Mouse (Mus musculus) heart, embryonic 16.5 days (tissue): ENCODE measurements around the gene Ppm1h. TPM values are rescaled to one million over a fixed set of nuclear protein-coding genes. Genes with fewer than 3 reads are reported as not detected.

ENCODE experiments used
- ATAC-seq: fragments of 200-750 bp; cut with Nextera tagmentation; replicated peaks from 2 replicates; pipeline ENCODE4 v1.8.0; 2017; ENCODE audit warnings: moderate number of reproducible peaks; ENCODE audit not compliant: insufficient read depth, low FRiP score; ENCODE audit errors: extremely low read depth
- H3K27ac ChIP-seq: fragments of 300-500 bp; sonication (generic); 2 replicates; pipeline ENCODE4 v1.5.1; 2014; ENCODE audit warnings: mild to moderate bottlenecking, low read length, control low read depth, moderate library complexity
- H3K27me3 ChIP-seq: fragments of 300-500 bp; sonication (generic); 2 replicates; pipeline ENCODE4 v1.6.1; 2014; ENCODE audit warnings: low read length, mixed read lengths; ENCODE audit not compliant: control insufficient read depth, insufficient read depth
- H3K36me3 ChIP-seq: fragments of 300-500 bp; sonication (generic); 2 replicates; pipeline ENCODE4 v1.6.1; 2014; ENCODE audit not compliant: control insufficient read depth, insufficient read depth
- H3K4me1 ChIP-seq: fragments of 300-500 bp; sonication (generic); 2 replicates; pipeline ENCODE4 v1.6.1; 2014; ENCODE audit warnings: low read length, mixed read lengths; ENCODE audit not compliant: control insufficient read depth, insufficient read depth
- H3K4me2 ChIP-seq: fragments of 300-500 bp; sonication (generic); 2 replicates; pipeline ENCODE4 v1.6.1; 2014; ENCODE audit warnings: low read depth, mild to moderate bottlenecking, control low read depth, low read length
- H3K4me3 ChIP-seq: fragments of 300-500 bp; sonication (generic); 2 replicates; pipeline ENCODE4 v1.5.1; 2014; ENCODE audit warnings: mild to moderate bottlenecking, control low read depth, low read length
- H3K9ac ChIP-seq: fragments of 300-500 bp; sonication (generic); 2 replicates; pipeline ENCODE4 v1.6.1; 2014; ENCODE audit warnings: low read length, control low read depth
- H3K9me3 ChIP-seq: fragments of 300-500 bp; sonication (generic); replicated peaks from 2 replicates; pipeline ENCODE4 v1.6.1; 2016; ENCODE audit warnings: low read length; ENCODE audit not compliant: control insufficient read depth
- WGBS: fragments of 180-500 bp; shearing (Covaris S2); extraction: QIAGEN DNeasy Blood & Tissue Kit; methylation state at CpG from one replicate; pipeline ENCODE4 v1.1.7; 2014; 5-methylcytosine and 5-hydroxymethylcytosine counted together
- polyA plus RNA-seq: library from polyadenylated mRNA; unstranded; fragments of >200 nt; fragmentation: Nextera tagmentation; extraction: Ambion mirVana; gene quantifications from 2 replicates; pipeline ENCODE4 v1.2.1, GENCODE M21; 2015

Gene Ppm1h
- polyA plus RNA-seq, result 5.9 and 9.4 TPM in 2 replicates

GRCm38 (mm10) chr10:122678541-122679436 lies at the start of gene Ppm1h:
TSS of gene Ppm1h (plus strand) at chr10:122678762.
- WGBS, result under 1% methylated on average over 93 of the region's 94 CpGs
- Histone ChIP-seq H3K27ac (peak within 1 kb of the TSS; percentile 79), H3K9me3 (no peaks in the 10 kb centered on the region), H3K4me2 (peak within 1 kb of the TSS; percentile 100), H3K36me3 (no peaks in the 10 kb centered on the region), H3K27me3 (0 out of 2 replicates have a peak, but pooled peaks cover 4% of the 10 kb centered on the region), H3K4me1 (peaks cover 6% of the 10 kb centered on the region; the same call in 1 of the 2 replicates), H3K4me3 (peak within 1 kb of the TSS; percentile 94), H3K9ac (peak within 1 kb of the TSS; percentile 90)
- ATAC-seq, result peak; percentile 86

- no peak overlapping the region for H3K4me3 ChIP-seq
- no peak overlapping the region for H3K27ac ChIP-seq
- no peaks in the 10 kb centered on the region for H3K4me1 ChIP-seq
- no peaks in the 10 kb centered on the region for H3K36me3 ChIP-seq
- 52% methylated on average over 4 of the region's 4 CpGs for WGBS
- no peak for ATAC-seq
- no peak overlapping the region for H3K9ac ChIP-seq
- no peak overlapping the region for H3K4me2 ChIP-seq
- no peaks in the 10 kb centered on the region for H3K27me3 ChIP-seq
- H3K9me3 ChIP-seq, result no peaks in the 10 kb centered on the region
These were observed 49.6 kb upstream of the Ppm1h start for GRCm38 (mm10) chr10:122629003-122629402.

- no peak overlapping the region for H3K4me2 ChIP-seq
- no peaks in the 10 kb centered on the region for H3K4me1 ChIP-seq
- no peak overlapping the region for H3K27ac ChIP-seq
- no peaks in the 10 kb centered on the region for H3K27me3 ChIP-seq
- H3K9ac ChIP-seq, result no peak overlapping the region
- no peak for ATAC-seq
- WGBS, result 88% methylated on average over 4 of the region's 4 CpGs
- no peak overlapping the region for H3K4me3 ChIP-seq
- no peaks in the 10 kb centered on the region for H3K36me3 ChIP-seq
- no peaks in the 10 kb centered on the region for H3K9me3 ChIP-seq
These were observed 38.7 kb upstream of the Ppm1h start for GRCm38 (mm10) chr10:122639879-122640278.

GRCm38 (mm10) chr10:122641263-122641795 lies 37.2 kb upstream of the Ppm1h start:
- H3K27ac ChIP-seq, result no peak overlapping the region
- H3K36me3 ChIP-seq, result no peaks in the 10 kb centered on the region
- 63% methylated on average over 8 of the region's 8 CpGs for WGBS
- H3K4me3 ChIP-seq, result no peak overlapping the region
- H3K4me2 ChIP-seq, result no peak overlapping the region
- H3K27me3 ChIP-seq, result no peaks in the 10 kb centered on the region
- H3K4me1 ChIP-seq, result no peaks in the 10 kb centered on the region
- no peak overlapping the region for H3K9ac ChIP-seq
- no peaks in the 10 kb centered on the region for H3K9me3 ChIP-seq
- no peak for ATAC-seq

- Histone ChIP-seq H3K9me3 (no peaks in the 10 kb centered on the region), H3K9ac (no peak overlapping the region), H3K4me2 (no peak overlapping the region), H3K27ac (no peak overlapping the region), H3K4me1 (no peaks in the 10 kb centered on the region), H3K36me3 (no peaks in the 10 kb centered on the region), H3K27me3 (no peaks in the 10 kb centered on the region), H3K4me3 (no peak overlapping the region)
- ATAC-seq, result no peak
- 85% methylated on average over 4 of the region's 4 CpGs for WGBS
These were observed 36.4 kb upstream of the Ppm1h start for GRCm38 (mm10) chr10:122642125-122642524.

- no peak overlapping the region for H3K9ac ChIP-seq
- peak; percentile 85 for ATAC-seq
- H3K4me2 ChIP-seq, result no peak overlapping the region
- H3K27ac ChIP-seq, result no peak overlapping the region
- H3K36me3 ChIP-seq, result no peaks in the 10 kb centered on the region
- H3K27me3 ChIP-seq, result no peaks in the 10 kb centered on the region
- H3K4me1 ChIP-seq, result no peaks in the 10 kb centered on the region
- H3K9me3 ChIP-seq, result no peaks in the 10 kb centered on the region; the same call in 1 of the 2 replicates
- 82% methylated on average over 4 of the region's 4 CpGs for WGBS
- H3K4me3 ChIP-seq, result no peak overlapping the region
These were observed 26.6 kb upstream of the Ppm1h start for GRCm38 (mm10) chr10:122651932-122652331.

- Histone ChIP-seq H3K36me3 (no peaks in the 10 kb centered on the region), H3K27ac (no peak overlapping the region), H3K4me1 (no peaks in the 10 kb centered on the region), H3K27me3 (no peaks in the 10 kb centered on the region), H3K9me3 (no peaks in the 10 kb centered on the region; the same call in 1 of the 2 replicates), H3K4me3 (no peak overlapping the region), H3K4me2 (no peak overlapping the region), H3K9ac (no peak overlapping the region)
- no peak for ATAC-seq
- WGBS, result 97% methylated on average over 1 of the region's 1 CpGs
These were observed 26.0 kb upstream of the Ppm1h start for GRCm38 (mm10) chr10:122652578-122652977.

GRCm38 (mm10) chr10:122665652-122666051 lies 12.9 kb upstream of the Ppm1h start:
- Histone ChIP-seq H3K27ac (no peak overlapping the region), H3K27me3 (no peaks in the 10 kb centered on the region), H3K4me2 (no peak overlapping the region), H3K9me3 (no peaks in the 10 kb centered on the region), H3K9ac (no peak overlapping the region), H3K4me1 (no peaks in the 10 kb centered on the region), H3K36me3 (no peaks in the 10 kb centered on the region), H3K4me3 (no peak overlapping the region)
- no peak for ATAC-seq
- 65% methylated on average over 1 of the region's 1 CpGs for WGBS

- no peaks in the 10 kb centered on the region for H3K9me3 ChIP-seq
- ATAC-seq, result no peak
- H3K4me2 ChIP-seq, result no peak overlapping the region
- WGBS, result 86% methylated on average over 2 of the region's 2 CpGs
- no peak overlapping the region for H3K4me3 ChIP-seq
- H3K4me1 ChIP-seq, result no peaks in the 10 kb centered on the region
- H3K9ac ChIP-seq, result no peak overlapping the region
- no peaks in the 10 kb centered on the region for H3K36me3 ChIP-seq
- H3K27me3 ChIP-seq, result no peaks in the 10 kb centered on the region
- H3K27ac ChIP-seq, result no peak overlapping the region
These were observed 7.3 kb upstream of the Ppm1h start for GRCm38 (mm10) chr10:122671253-122671652.
